Mouse (Mus musculus): ENCODE results near the gene Angptl7. TPM values are rescaled to one million over a fixed set of nuclear protein-coding genes. Genes with fewer than 3 reads are reported as not detected.

Gene Angptl7
- polyA plus RNA-seq, 1 experiment from 2014 or later: 0.41 TPM

GRCm38 (mm10) chr4:148508084-148508849, 8.0 kb upstream of the Angptl7 start:
- H3K4me2 ChIP-seq (ENCODE audit: low read length): no peak overlapping the region
- H3K27ac ChIP-seq (replicated peaks; ENCODE audit: low read depth, low read length): no peak overlapping the region
- H3K36me3 ChIP-seq (ENCODE audit: control insufficient read depth, insufficient read depth, low read length): peaks cover 74% of the 10 kb centered on the region
- H3K4me1 ChIP-seq (ENCODE audit: control insufficient read depth, insufficient read depth, low read length): no peaks in the 10 kb centered on the region
- no peak for ATAC-seq (ENCODE audit: low FRiP score, low TSS enrichment)
- no peaks in the 10 kb centered on the region for H3K27me3 ChIP-seq (ENCODE audit: control insufficient read depth, insufficient read depth, low read length)
- no peak overlapping the region for H3K4me3 ChIP-seq (replicated peaks; ENCODE audit: low read depth, low read length)
- H3K9me3 ChIP-seq (ENCODE audit: control insufficient read depth, low read length): no peaks in the 10 kb centered on the region
- H3K9ac ChIP-seq (replicated peaks; ENCODE audit: low read length): no peak overlapping the region
- 95% methylated on average over 14 of the region's 14 CpGs for WGBS
- no peak for DNase-seq

GRCm38 (mm10) chr4:148507585-148507984, 7.3 kb upstream of the Angptl7 start:
- no peak overlapping the region for H3K9ac ChIP-seq (replicated peaks; ENCODE audit: low read length)
- DNase-seq (no peak), ATAC-seq (ENCODE audit: low FRiP score, low TSS enrichment) (no peak)
- WGBS: 84% methylated on average over 5 of the region's 5 CpGs
- no peaks in the 10 kb centered on the region for H3K27me3 ChIP-seq (ENCODE audit: control insufficient read depth, insufficient read depth, low read length)
- peaks cover 74% of the 10 kb centered on the region for H3K36me3 ChIP-seq (ENCODE audit: control insufficient read depth, insufficient read depth, low read length)
- H3K9me3 ChIP-seq (ENCODE audit: control insufficient read depth, low read length): no peaks in the 10 kb centered on the region
- H3K4me2 ChIP-seq (ENCODE audit: low read length): no peak overlapping the region
- H3K4me3 ChIP-seq (replicated peaks; ENCODE audit: low read depth, low read length): no peak overlapping the region
- no peaks in the 10 kb centered on the region for H3K4me1 ChIP-seq (ENCODE audit: control insufficient read depth, insufficient read depth, low read length)
- no peak overlapping the region for H3K27ac ChIP-seq (replicated peaks; ENCODE audit: low read depth, low read length)

- H3K4me2 ChIP-seq (ENCODE audit: low read length): no peak overlapping the region
- no peaks in the 10 kb centered on the region for H3K9me3 ChIP-seq (ENCODE audit: control insufficient read depth, low read length)
- ATAC-seq (ENCODE audit: low FRiP score, low TSS enrichment) (no peak), DNase-seq (peak; percentile 24)
- no peak overlapping the region for H3K4me3 ChIP-seq (replicated peaks; ENCODE audit: low read depth, low read length)
- peaks cover 77% of the 10 kb centered on the region for H3K36me3 ChIP-seq (ENCODE audit: control insufficient read depth, insufficient read depth, low read length)
- H3K27ac ChIP-seq (replicated peaks; ENCODE audit: low read depth, low read length): no peak overlapping the region
- 86% methylated on average over 8 of the region's 8 CpGs for WGBS
- H3K27me3 ChIP-seq (ENCODE audit: control insufficient read depth, insufficient read depth, low read length): no peaks in the 10 kb centered on the region
- H3K9ac ChIP-seq (replicated peaks; ENCODE audit: low read length): no peak overlapping the region
- no peaks in the 10 kb centered on the region for H3K4me1 ChIP-seq (ENCODE audit: control insufficient read depth, insufficient read depth, low read length)
These were observed 4.3 kb upstream of the Angptl7 start for GRCm38 (mm10) chr4:148504497-148504959.

- Histone ChIP-seq H3K9me3 (ENCODE audit: control insufficient read depth, low read length) (no peaks in the 10 kb centered on the region), H3K4me3 (replicated peaks; ENCODE audit: low read depth, low read length) (no peak overlapping the region), H3K27ac (replicated peaks; ENCODE audit: low read depth, low read length) (no peak overlapping the region; the same call in 1 of the 2 replicates), H3K27me3 (ENCODE audit: control insufficient read depth, insufficient read depth, low read length) (no peaks in the 10 kb centered on the region), H3K36me3 (ENCODE audit: control insufficient read depth, insufficient read depth, low read length) (peaks cover 85% of the 10 kb centered on the region), H3K9ac (replicated peaks; ENCODE audit: low read length) (no peak overlapping the region), H3K4me2 (ENCODE audit: low read length) (no peak overlapping the region), H3K4me1 (ENCODE audit: control insufficient read depth, insufficient read depth, low read length) (no peaks in the 10 kb centered on the region)
- DNase-seq (peak; percentile 78), ATAC-seq (ENCODE audit: low FRiP score, low TSS enrichment) (peak; percentile 50)
- 79% methylated on average over 25 of the region's 25 CpGs for WGBS
These were observed 4.2 kb downstream of the Angptl7 start for GRCm38 (mm10) chr4:148495874-148496689.

- Histone ChIP-seq H3K27ac (replicated peaks; ENCODE audit: low read depth, low read length) (no peak overlapping the region), H3K9ac (replicated peaks; ENCODE audit: low read length) (no peak overlapping the region), H3K4me2 (ENCODE audit: low read length) (no peak overlapping the region), H3K27me3 (ENCODE audit: control insufficient read depth, insufficient read depth, low read length) (no peaks in the 10 kb centered on the region), H3K4me1 (ENCODE audit: control insufficient read depth, insufficient read depth, low read length) (no peaks in the 10 kb centered on the region), H3K9me3 (ENCODE audit: control insufficient read depth, low read length) (no peaks in the 10 kb centered on the region), H3K4me3 (replicated peaks; ENCODE audit: low read depth, low read length) (no peak overlapping the region), H3K36me3 (ENCODE audit: control insufficient read depth, insufficient read depth, low read length) (peaks cover 85% of the 10 kb centered on the region)
- DNase-seq (peak; percentile 43), ATAC-seq (ENCODE audit: low FRiP score, low TSS enrichment) (no peak)
- WGBS: 89% methylated on average over 6 of the region's 6 CpGs
These were observed 5.1 kb downstream of the Angptl7 start for GRCm38 (mm10) chr4:148495160-148495559.

- 93% methylated on average over 7 of the region's 7 CpGs for WGBS
- H3K4me1 ChIP-seq (ENCODE audit: control insufficient read depth, insufficient read depth, low read length): no peaks in the 10 kb centered on the region
- no peaks in the 10 kb centered on the region for H3K27me3 ChIP-seq (ENCODE audit: control insufficient read depth, insufficient read depth, low read length)
- DNase-seq (no peak), ATAC-seq (ENCODE audit: low FRiP score, low TSS enrichment) (no peak)
- no peak overlapping the region for H3K9ac ChIP-seq (replicated peaks; ENCODE audit: low read length)
- H3K27ac ChIP-seq (replicated peaks; ENCODE audit: low read depth, low read length): no peak overlapping the region
- H3K4me2 ChIP-seq (ENCODE audit: low read length): no peak overlapping the region
- H3K9me3 ChIP-seq (ENCODE audit: control insufficient read depth, low read length): no peaks in the 10 kb centered on the region
- no peak overlapping the region for H3K4me3 ChIP-seq (replicated peaks; ENCODE audit: low read depth, low read length)
- peaks cover 89% of the 10 kb centered on the region for H3K36me3 ChIP-seq (ENCODE audit: control insufficient read depth, insufficient read depth, low read length)
These were observed 8.8 kb downstream of the Angptl7 start for GRCm38 (mm10) chr4:148491448-148491847.

GRCm38 (mm10) chr4:148490502-148490901, 9.8 kb downstream of the Angptl7 start:
- 88% methylated on average over 6 of the region's 6 CpGs for WGBS
- no peaks in the 10 kb centered on the region for H3K9me3 ChIP-seq (ENCODE audit: control insufficient read depth, low read length)
- H3K9ac ChIP-seq (replicated peaks; ENCODE audit: low read length): no peak overlapping the region
- no peak overlapping the region for H3K4me2 ChIP-seq (ENCODE audit: low read length)
- H3K4me3 ChIP-seq (replicated peaks; ENCODE audit: low read depth, low read length): no peak overlapping the region
- DNase-seq (no peak), ATAC-seq (ENCODE audit: low FRiP score, low TSS enrichment) (no peak)
- H3K27me3 ChIP-seq (ENCODE audit: control insufficient read depth, insufficient read depth, low read length): no peaks in the 10 kb centered on the region
- peaks cover 89% of the 10 kb centered on the region for H3K36me3 ChIP-seq (ENCODE audit: control insufficient read depth, insufficient read depth, low read length)
- no peak overlapping the region for H3K27ac ChIP-seq (replicated peaks; ENCODE audit: low read depth, low read length)
- H3K4me1 ChIP-seq (ENCODE audit: control insufficient read depth, insufficient read depth, low read length): no peaks in the 10 kb centered on the region

GRCm38 (mm10) chr4:148487841-148488240, 12.4 kb downstream of the Angptl7 start:
- ATAC-seq (ENCODE audit: low FRiP score, low TSS enrichment): no peak
- no peak for DNase-seq
- H3K36me3 ChIP-seq (ENCODE audit: control insufficient read depth, insufficient read depth, low read length): peaks cover 98% of the 10 kb centered on the region
- WGBS: 87% methylated on average over 2 of the region's 2 CpGs
- H3K9ac ChIP-seq (replicated peaks; ENCODE audit: low read length): no peak overlapping the region
- no peak overlapping the region for H3K4me3 ChIP-seq (replicated peaks; ENCODE audit: low read depth, low read length)
- no peaks in the 10 kb centered on the region for H3K27me3 ChIP-seq (ENCODE audit: control insufficient read depth, insufficient read depth, low read length)
- H3K27ac ChIP-seq (replicated peaks; ENCODE audit: low read depth, low read length): no peak overlapping the region
- no peaks in the 10 kb centered on the region for H3K4me1 ChIP-seq (ENCODE audit: control insufficient read depth, insufficient read depth, low read length)
- H3K4me2 ChIP-seq (ENCODE audit: low read length): no peak overlapping the region
- no peaks in the 10 kb centered on the region for H3K9me3 ChIP-seq (ENCODE audit: control insufficient read depth, low read length)
